Mouse (Mus musculus) forebrain, embryonic 16.5 days (tissue): ENCODE results near the gene Ceacam19. TPM values are rescaled to one million over a fixed set of nuclear protein-coding genes. Genes with fewer than 3 reads are reported as not detected.

Source experiments
- ATAC-seq: fragments of 200-750 bp; cut with Nextera tagmentation; 2 replicates; pipeline ENCODE4 v1.8.0; 2017; ENCODE audit warnings: mild to moderate bottlenecking, moderate library complexity
- H3K27ac ChIP-seq: fragments of 300-500 bp; sonication (generic); 2 replicates; pipeline ENCODE4 v1.5.1; 2014; ENCODE audit warnings: low read length, control low read depth
- H3K27me3 ChIP-seq: fragments of 300-500 bp; sonication (generic); replicated peaks from 2 replicates; pipeline ENCODE4 v1.6.1; 2014; ENCODE audit warnings: low read length; ENCODE audit not compliant: control insufficient read depth, insufficient read depth
- H3K36me3 ChIP-seq: fragments of 300-500 bp; sonication (generic); 2 replicates; pipeline ENCODE4 v1.6.1; 2014; ENCODE audit not compliant: control insufficient read depth, insufficient read depth
- H3K4me1 ChIP-seq: fragments of 300-500 bp; sonication (generic); replicated peaks from 2 replicates; pipeline ENCODE4 v1.6.1; 2014; ENCODE audit warnings: low read length; ENCODE audit not compliant: control insufficient read depth, insufficient read depth
- H3K4me2 ChIP-seq: fragments of 300-500 bp; sonication (generic); 2 replicates; pipeline ENCODE4 v1.6.1; 2014; ENCODE audit warnings: mild to moderate bottlenecking, low read length, control low read depth
- H3K4me3 ChIP-seq: fragments of 300-500 bp; sonication (generic); replicated peaks from 2 replicates; pipeline ENCODE4 v1.5.1; 2014; ENCODE audit warnings: mild to moderate bottlenecking, low read length, control low read depth
- H3K9ac ChIP-seq: fragments of 300-500 bp; sonication (generic); replicated peaks from 2 replicates; pipeline ENCODE4 v1.6.1; 2014; ENCODE audit warnings: low read depth, low read length, control low read depth
- H3K9me3 ChIP-seq: fragments of 300-500 bp; sonication (generic); 2 replicates; pipeline ENCODE4 v1.6.1; 2016; ENCODE audit warnings: low read length; ENCODE audit not compliant: control insufficient read depth
- WGBS: fragments of 180-500 bp; shearing (Covaris S2); extraction: QIAGEN DNeasy Blood & Tissue Kit; methylation state at CpG from one replicate; pipeline ENCODE4 v1.1.7; 2014; 5-methylcytosine and 5-hydroxymethylcytosine counted together
- polyA plus RNA-seq: library from polyadenylated mRNA; unstranded; fragments of >200 nt; fragmentation: Nextera tagmentation; extraction: Ambion mirVana; gene quantifications from 2 replicates; pipeline ENCODE4 v1.2.1, GENCODE M21; 2015

Gene Ceacam19
- polyA plus RNA-seq, 1 experiment from 2014 or later, result not detected

GRCm38 (mm10) chr7:19926849-19927480, 39.2 kb upstream of the Ceacam19 start:
- Histone ChIP-seq H3K27me3 (no peaks in the 10 kb centered on the region), H3K9me3 (no peaks in the 10 kb centered on the region), H3K27ac (no peak overlapping the region), H3K36me3 (no peaks in the 10 kb centered on the region), H3K4me1 (no peaks in the 10 kb centered on the region), H3K9ac (no peak overlapping the region), H3K4me3 (no peak overlapping the region), H3K4me2 (no peak overlapping the region)
- ATAC-seq, result no peak
- 87% methylated on average over 2 of the region's 2 CpGs for WGBS

- H3K36me3 ChIP-seq, result no peaks in the 10 kb centered on the region
- H3K27me3 ChIP-seq, result no peaks in the 10 kb centered on the region
- peaks cover 3% of the 10 kb centered on the region; the same call in 1 of the 2 replicates for H3K4me1 ChIP-seq
- no peaks in the 10 kb centered on the region for H3K9me3 ChIP-seq
- no peak overlapping the region for H3K4me3 ChIP-seq
- H3K9ac ChIP-seq, result no peak overlapping the region
- no peak overlapping the region for H3K4me2 ChIP-seq
- ATAC-seq, result no peak
- WGBS, result 50% methylated on average over 1 of the region's 1 CpGs
- H3K27ac ChIP-seq, result no peak overlapping the region
Observed at GRCm38 (mm10) chr7:19925376-19925775, 37.6 kb upstream of the Ceacam19 start.

DNA sequence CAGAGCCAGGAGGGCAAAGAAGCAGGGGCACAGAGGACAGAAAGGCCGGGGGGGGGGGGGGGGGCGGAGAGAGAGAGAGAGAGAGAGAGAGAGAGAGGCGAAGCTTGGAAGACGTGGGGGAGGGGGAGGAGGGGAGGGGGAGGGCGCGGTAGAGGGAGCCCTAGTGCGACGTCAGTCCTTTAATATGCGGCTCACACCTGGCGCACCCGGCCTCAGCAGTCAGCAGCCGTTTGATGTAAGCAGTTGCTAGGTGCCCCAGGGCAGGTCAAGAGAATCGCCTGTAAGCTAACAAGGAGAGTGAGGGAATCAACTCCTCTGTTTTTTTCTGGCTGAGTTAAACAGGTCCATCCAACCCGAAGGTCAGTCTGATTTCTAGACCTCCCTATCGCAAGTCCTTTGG, 36.0 kb upstream of the Ceacam19 start:
- no peak overlapping the region for H3K4me3 ChIP-seq
- H3K9ac ChIP-seq, result no peak overlapping the region
- ATAC-seq, result no peak
- no peak overlapping the region for H3K27ac ChIP-seq
- H3K4me2 ChIP-seq, result no peak overlapping the region
- no peaks in the 10 kb centered on the region for H3K27me3 ChIP-seq
- WGBS, result 11% methylated on average over 10 of the region's 15 CpGs
- no peaks in the 10 kb centered on the region for H3K9me3 ChIP-seq
- peaks cover 8% of the 10 kb centered on the region for H3K4me1 ChIP-seq
- no peaks in the 10 kb centered on the region for H3K36me3 ChIP-seq

DNA sequence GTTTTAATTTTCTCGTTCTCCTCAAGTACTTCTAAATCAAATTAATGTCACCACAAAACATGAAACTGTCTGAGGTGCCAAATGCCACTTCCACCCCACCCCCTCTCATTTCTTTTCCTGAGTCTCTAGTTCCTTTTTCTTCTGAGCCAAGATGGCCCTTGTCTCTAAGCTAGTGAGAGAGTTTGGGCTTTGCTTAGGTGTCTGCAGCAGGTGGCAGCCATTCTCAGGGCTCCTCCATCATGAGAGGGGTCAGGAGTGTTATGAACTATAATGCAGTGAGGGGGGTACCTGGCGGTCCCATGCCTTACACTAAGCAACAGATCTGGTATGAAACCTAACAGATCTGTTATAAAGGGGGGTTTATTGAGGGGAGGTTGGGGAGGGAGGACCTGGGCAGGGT, 35.6 kb upstream of the Ceacam19 start:
- WGBS, result 47% methylated on average over 2 of the region's 2 CpGs

GRCm38 (mm10) chr7:19920506-19921261, 32.9 kb upstream of the Ceacam19 start, which contains the start of gene Pvr:
Pvr (minus strand) TSS chr7:19921160.
- Histone ChIP-seq H3K9ac (peak within 1 kb of the TSS; percentile 77), H3K27me3 (no peaks in the 10 kb centered on the region), H3K27ac (peak within 1 kb of the TSS; percentile 88), H3K4me3 (peak within 1 kb of the TSS; percentile 78), H3K4me2 (peak within 1 kb of the TSS; percentile 76), H3K9me3 (no peaks in the 10 kb centered on the region), H3K4me1 (peaks cover 8% of the 10 kb centered on the region), H3K36me3 (no peaks in the 10 kb centered on the region)
- under 1% methylated on average over 59 of the region's 60 CpGs for WGBS
- ATAC-seq, result peak; percentile 90

More for the DNA sequence above, 35.6 kb upstream of the Ceacam19 start:
- Histone ChIP-seq H3K27ac (no peak overlapping the region), H3K4me3 (no peak overlapping the region), H3K4me2 (no peak overlapping the region), H3K9ac (no peak overlapping the region), H3K9me3 (no peaks in the 10 kb centered on the region), H3K27me3 (no peaks in the 10 kb centered on the region), H3K36me3 (no peaks in the 10 kb centered on the region), H3K4me1 (peaks cover 8% of the 10 kb centered on the region)
- ATAC-seq, result no peak

DNA sequence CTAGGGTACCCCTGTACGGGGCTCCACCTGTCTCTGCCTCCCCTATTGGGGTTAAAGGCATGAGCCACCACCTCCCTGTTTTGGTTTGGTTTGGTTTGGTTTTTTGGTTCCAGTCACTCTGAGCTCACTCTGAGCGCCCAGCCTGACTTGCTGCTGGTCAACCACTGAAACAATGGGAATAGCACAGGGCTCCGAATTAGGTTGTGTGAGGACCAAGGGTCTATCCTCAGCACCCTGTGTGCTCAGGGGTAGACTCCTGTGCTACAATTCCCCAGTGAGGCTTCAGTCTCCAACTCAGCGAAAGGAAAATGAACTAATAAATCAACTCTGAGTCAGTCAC, 32.4 kb upstream of the Ceacam19 start:
- no peaks in the 10 kb centered on the region for H3K9me3 ChIP-seq
- no peaks in the 10 kb centered on the region for H3K27me3 ChIP-seq
- peak; percentile 51 for ATAC-seq
- peaks cover 8% of the 10 kb centered on the region for H3K4me1 ChIP-seq
- no peaks in the 10 kb centered on the region for H3K36me3 ChIP-seq
- peak overlapping the region; percentile 44; the same call in 1 of the 2 replicates for H3K27ac ChIP-seq
- peak overlapping the region; percentile 78 for H3K4me3 ChIP-seq
- WGBS, result 26% methylated on average over 4 of the region's 4 CpGs
- peak overlapping the region; percentile 76 for H3K4me2 ChIP-seq
- peak overlapping the region; percentile 77 for H3K9ac ChIP-seq

DNA sequence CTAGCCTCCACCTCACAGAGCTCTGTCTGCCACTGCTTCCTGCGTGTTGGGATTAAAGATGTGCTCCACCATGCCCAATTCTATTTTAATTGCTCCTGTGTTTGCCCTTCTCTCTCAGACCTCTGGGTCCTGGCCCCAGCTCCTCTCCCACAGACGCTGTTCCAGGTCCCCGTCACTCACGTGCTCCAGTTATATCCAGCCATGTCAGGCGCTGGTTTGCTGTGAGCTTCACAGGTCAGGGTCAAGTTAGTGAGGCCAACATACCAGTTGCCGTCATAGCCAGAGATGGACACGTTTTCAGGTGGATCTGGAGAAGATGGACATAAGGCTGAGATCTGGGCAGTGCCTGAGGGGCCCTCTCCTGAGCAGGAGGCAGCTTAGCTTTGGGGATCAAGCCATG, 26.8 kb upstream of the Ceacam19 start:
- 91% methylated on average over 7 of the region's 7 CpGs for WGBS

DNA sequence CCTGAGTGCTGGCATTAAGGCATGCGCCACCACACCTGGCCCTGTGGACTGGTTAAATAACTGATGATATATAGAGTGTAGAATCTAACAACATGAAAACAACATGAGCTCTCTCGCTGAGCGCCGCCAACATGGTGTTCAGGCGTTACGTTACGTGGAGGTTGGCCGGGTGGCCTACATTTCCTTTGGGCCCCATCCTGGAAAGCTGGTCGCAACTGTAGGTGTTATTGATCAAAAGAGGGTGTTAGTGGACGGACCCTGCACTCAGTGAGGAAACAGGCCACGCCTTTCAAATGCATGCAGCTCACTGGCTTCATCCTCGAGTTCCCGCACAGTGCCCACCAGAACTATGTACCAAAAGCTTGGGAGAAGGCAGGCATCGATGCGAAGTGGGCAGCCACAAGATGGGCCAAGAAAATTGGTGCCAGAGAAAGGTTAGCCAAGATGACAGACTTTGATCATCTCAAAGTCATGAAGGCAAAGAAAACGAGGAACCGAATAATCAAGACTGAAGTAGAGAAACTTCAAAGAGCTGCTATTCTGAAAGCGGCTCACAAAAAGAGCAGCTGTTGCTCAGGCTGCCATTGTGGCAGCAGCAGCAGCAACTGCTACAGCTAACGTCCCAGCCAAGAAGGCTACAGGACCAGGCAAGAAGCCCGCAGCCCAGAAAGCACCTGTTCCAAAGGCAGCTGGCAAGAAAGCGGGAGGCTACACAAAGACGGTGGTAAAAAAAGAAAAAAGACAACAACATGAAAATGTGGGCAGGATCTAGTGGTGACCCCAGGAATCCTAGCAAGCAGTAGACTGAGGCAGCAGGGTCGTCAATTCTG, 24.1 kb upstream of the Ceacam19 start:
- Histone ChIP-seq H3K9me3 (no peaks in the 10 kb centered on the region), H3K4me2 (no peak overlapping the region), H3K27ac (no peak overlapping the region), H3K9ac (no peak overlapping the region), H3K4me3 (no peak overlapping the region), H3K4me1 (no peaks in the 10 kb centered on the region), H3K27me3 (no peaks in the 10 kb centered on the region), H3K36me3 (peaks cover 2% of the 10 kb centered on the region; the same call in 1 of the 2 replicates)
- no peak for ATAC-seq
- 79% methylated on average over 23 of the region's 23 CpGs for WGBS

More for the DNA sequence above, 26.8 kb upstream of the Ceacam19 start:
- Histone ChIP-seq H3K4me2 (no peak overlapping the region), H3K4me3 (no peak overlapping the region), H3K27ac (no peak overlapping the region), H3K9ac (no peak overlapping the region), H3K4me1 (no peaks in the 10 kb centered on the region), H3K36me3 (no peaks in the 10 kb centered on the region), H3K27me3 (no peaks in the 10 kb centered on the region), H3K9me3 (no peaks in the 10 kb centered on the region)
- ATAC-seq, result no peak

DNA sequence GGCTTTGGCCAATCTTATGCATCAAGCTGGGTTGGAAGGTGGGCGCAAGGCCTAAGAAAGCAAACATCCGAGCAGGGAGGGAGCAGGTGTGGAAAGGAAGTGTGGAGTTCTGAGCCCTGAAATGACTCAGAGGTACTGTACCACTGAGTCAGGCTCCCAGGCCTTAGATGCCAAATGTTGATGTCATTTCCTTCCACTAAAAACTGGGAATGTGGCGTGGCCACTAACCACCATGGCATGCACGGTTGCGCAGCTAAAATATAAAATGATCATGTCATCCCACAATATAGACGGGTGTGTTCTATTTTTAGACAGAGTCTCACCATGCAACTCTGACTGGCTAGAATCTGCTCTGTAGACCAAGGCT, 23.5 kb upstream of the Ceacam19 start:
- ATAC-seq, result no peak
- Histone ChIP-seq H3K27ac (no peak overlapping the region), H3K9ac (no peak overlapping the region), H3K9me3 (no peaks in the 10 kb centered on the region), H3K4me3 (no peak overlapping the region), H3K27me3 (no peaks in the 10 kb centered on the region), H3K4me1 (no peaks in the 10 kb centered on the region), H3K36me3 (peaks cover 2% of the 10 kb centered on the region; the same call in 1 of the 2 replicates), H3K4me2 (no peak overlapping the region)
- WGBS, result 89% methylated on average over 6 of the region's 6 CpGs
